Mouse (Mus musculus): Measurements from ENCODE around the gene Trpv6.

- no peak for TF ChIP-seq CTCF (IDR thresholded peaks at IDR 0.05; ENCODE audit: borderline replicate concordance, insufficient read depth, low read depth, low read length)
- TF ChIP-seq POLR2A (IDR thresholded peaks at IDR 0.05; ENCODE audit: borderline replicate concordance, insufficient read depth, low read length) = no peak
These were observed 45.5 kb upstream of the Trpv6 start for GRCm38 (mm10) chr6:41681656-41682055.
